Mouse (Mus musculus): ENCODE results near the gene Olfr1204.

Olfr1204 gene

GRCm38 (mm10) chr2:88848992-88849391, at the start of gene Olfr1204:
Gene Olfr1204, plus strand, starts transcription at chr2:88849292.
- no peak for DNase-seq

- no peak for DNase-seq
Observed at GRCm38 (mm10) chr2:88814196-88814595, 34.9 kb upstream of the Olfr1204 start, which contains the start of gene Olfr1202. Gene Olfr1202, plus strand, starts transcription at chr2:88814496.

DNA sequence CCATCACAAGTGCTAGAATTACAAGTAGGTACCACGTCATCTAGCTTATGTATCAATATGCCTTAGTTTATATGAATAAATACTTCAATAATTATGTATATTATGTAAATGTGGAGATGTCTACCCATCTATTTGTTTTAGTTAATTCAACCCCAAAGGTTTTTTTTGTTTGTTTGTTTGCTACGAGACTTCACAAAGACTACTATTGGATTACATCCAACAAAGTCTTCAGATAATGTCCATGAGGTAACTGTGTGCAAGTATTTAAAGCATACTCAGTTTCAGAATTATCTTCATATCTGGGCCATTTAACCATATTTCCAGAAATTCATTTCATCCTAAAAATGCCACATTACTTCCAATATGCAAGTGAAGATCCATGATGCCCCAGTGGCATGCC, 19.7 kb upstream of the Olfr1204 start, which contains the start of gene Olfr1205:
Olfr1205 (plus strand) TSS at position 301 of the 400 bp plus-strand sequence.
- DNase-seq = no peak

DNA sequence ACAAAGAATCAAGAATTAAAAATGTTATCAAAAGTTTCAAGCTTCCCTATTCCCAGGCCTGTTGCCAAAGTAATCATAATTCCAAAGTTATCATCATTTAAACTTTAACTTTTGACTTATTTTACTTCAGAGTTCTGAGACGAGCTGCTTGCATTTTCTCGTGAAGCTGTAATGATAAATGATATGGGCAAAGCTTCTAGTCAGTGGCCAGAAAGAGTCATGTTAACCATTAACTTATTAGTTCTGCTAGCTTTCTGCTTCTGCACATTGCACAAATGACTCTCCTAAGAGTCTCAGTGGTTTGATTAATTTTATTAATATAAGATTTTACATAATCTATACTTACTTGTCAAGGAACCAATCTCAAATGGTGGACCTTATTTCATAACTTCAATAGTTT, 10.6 kb upstream of the Olfr1204 start:
- DNase-seq = no peak

DNA sequence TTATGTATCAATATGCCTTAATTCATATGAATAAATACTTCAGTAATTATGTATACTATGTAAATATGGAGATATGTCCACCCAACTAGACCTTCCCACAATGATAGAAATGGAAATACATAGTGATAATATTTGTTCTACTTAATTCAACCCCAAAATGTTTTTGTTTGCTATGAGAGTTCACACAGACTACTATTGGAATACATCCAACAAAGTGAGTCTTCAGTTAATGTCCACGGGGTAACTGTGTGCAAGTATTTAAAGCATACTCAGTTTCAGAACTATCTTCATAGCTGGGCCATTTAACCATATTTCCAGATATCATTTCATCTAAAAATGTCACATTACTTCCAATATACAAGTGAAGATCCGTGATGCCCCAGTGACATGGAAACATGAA, 13.8 kb downstream of the Olfr1204 start, which contains the start of gene Olfr1206:
Olfr1206 (plus strand) TSS at position 301 of the 400 bp plus-strand sequence.
- no peak for DNase-seq

GRCm38 (mm10) chr2:88902211-88902610, 53.1 kb downstream of the Olfr1204 start, which contains the start of gene Olfr1208:
Gene Olfr1208, minus strand, starts transcription at chr2:88902311.
- DNase-seq = no peak
